Mouse (Mus musculus): ENCODE measurements around the gene Vstm4. TPM values are rescaled to one million over a fixed set of nuclear protein-coding genes. Genes with fewer than 3 reads are reported as not detected.

Vstm4 gene
- polyA plus RNA-seq, 2 experiments = 14.8 to 25.0 TPM

DNA sequence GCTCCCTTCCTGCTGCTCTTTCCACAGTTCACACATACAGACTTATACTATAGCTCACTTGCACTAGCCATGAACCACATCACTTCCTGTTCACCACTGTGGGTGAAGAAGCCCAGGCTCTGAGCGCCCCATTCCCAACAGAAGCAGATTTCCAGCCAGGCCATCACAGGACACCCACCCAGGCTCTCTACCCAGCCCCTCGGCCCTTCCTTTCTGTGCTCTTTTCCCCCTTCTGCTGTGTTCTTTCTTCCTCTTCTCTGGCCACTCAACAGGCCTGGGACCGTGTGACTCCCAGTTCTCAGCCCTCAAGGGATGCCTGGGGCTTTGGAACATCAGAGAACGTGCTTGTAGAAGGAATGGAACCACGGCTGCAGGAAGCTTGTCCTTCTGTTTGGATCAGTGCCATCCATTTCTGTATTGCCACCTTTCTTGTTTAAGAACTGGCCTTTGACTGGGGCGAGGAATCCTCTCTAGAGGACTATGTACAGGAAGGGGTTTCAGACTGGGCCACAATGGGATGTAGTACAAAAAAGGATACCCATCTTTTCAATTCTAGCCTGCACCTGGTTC lies 2.5 kb downstream of the Vstm4 start:
- 72% methylated on average over 6 of the region's 6 CpGs for WGBS
- Histone ChIP-seq H3K4me1 (ENCODE audit: control insufficient read depth, insufficient read depth, low read length) (peaks cover 11% of the 10 kb centered on the region), H3K27ac (replicated peaks; ENCODE audit: low read depth, low read length) (no peak overlapping the region), H3K9ac (ENCODE audit: low read depth, low read length, severe bottlenecking) (no peak overlapping the region), H3K36me3 (ENCODE audit: control insufficient read depth, insufficient read depth, low read length) (no peaks in the 10 kb centered on the region), H3K4me2 (replicated peaks; ENCODE audit: low read depth, low read length, severe bottlenecking) (no peak overlapping the region), H3K9me3 (ENCODE audit: control insufficient read depth, low read length) (no peaks in the 10 kb centered on the region), H3K27me3 (ENCODE audit: control insufficient read depth, insufficient read depth, low read length) (no peaks in the 10 kb centered on the region), H3K4me3 (replicated peaks; ENCODE audit: low read length) (no peak overlapping the region)
- ATAC-seq (ENCODE audit: low FRiP score, low read depth) (no peak), DNase-seq (ENCODE audit: low spot score) (no peak)
- no peak for TF ChIP-seq POLR2A (IDR thresholded peaks at IDR 0.05; ENCODE audit: borderline replicate concordance, extremely low read depth, insufficient read depth, insufficient read length)

DNA sequence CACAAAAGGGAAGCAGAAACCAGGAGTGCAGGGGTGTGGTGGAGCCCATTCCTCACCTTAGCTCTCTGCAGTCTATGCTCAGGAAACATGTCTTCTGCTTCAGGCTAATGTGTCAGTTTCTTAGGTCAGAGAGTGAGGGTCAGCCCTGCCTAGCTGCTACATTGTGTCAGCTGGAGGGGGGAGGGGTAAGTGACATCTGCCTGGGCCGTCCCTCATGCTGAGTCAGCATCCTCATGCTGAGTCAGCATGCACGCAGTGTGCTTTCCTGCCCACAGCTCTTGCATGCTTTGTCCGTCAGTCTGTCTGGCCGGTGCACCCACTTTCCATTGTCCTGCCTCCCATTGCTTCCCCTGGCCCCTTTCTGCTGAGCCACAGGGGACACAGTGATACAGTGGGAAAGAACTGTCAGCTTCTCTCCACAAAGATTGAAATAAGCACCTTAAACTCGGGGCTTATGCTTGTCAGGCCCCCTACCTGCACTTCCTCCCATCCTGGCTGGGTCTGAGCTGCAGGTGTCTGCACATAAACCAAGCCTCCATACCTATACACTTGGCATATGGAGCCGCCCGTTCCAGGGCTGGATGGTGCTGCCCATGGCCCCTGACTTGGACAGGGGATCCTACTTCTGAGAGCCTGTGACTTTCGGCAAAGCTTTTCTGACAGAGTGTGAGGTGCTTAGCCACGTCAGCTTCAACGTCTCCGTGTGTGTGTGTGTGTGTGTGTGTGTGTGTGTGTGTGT lies 3.4 kb downstream of the Vstm4 start:
- Histone ChIP-seq H3K27me3 (ENCODE audit: control insufficient read depth, insufficient read depth, low read length) (no peaks in the 10 kb centered on the region), H3K9me3 (ENCODE audit: control insufficient read depth, low read length) (no peaks in the 10 kb centered on the region), H3K4me1 (ENCODE audit: control insufficient read depth, insufficient read depth, low read length) (peaks cover 11% of the 10 kb centered on the region), H3K4me2 (replicated peaks; ENCODE audit: low read depth, low read length, severe bottlenecking) (no peak overlapping the region), H3K36me3 (ENCODE audit: control insufficient read depth, insufficient read depth, low read length) (no peaks in the 10 kb centered on the region), H3K27ac (replicated peaks; ENCODE audit: low read depth, low read length) (no peak overlapping the region), H3K9ac (ENCODE audit: low read depth, low read length, severe bottlenecking) (no peak overlapping the region), H3K4me3 (replicated peaks; ENCODE audit: low read length) (no peak overlapping the region)
- TF ChIP-seq POLR2A (IDR thresholded peaks at IDR 0.05; ENCODE audit: borderline replicate concordance, extremely low read depth, insufficient read depth, insufficient read length) = no peak
- ATAC-seq (ENCODE audit: low FRiP score, low read depth) = no peak
- WGBS = 69% methylated on average over 11 of the region's 11 CpGs
- DNase-seq (ENCODE audit: low spot score) = no peak

DNA sequence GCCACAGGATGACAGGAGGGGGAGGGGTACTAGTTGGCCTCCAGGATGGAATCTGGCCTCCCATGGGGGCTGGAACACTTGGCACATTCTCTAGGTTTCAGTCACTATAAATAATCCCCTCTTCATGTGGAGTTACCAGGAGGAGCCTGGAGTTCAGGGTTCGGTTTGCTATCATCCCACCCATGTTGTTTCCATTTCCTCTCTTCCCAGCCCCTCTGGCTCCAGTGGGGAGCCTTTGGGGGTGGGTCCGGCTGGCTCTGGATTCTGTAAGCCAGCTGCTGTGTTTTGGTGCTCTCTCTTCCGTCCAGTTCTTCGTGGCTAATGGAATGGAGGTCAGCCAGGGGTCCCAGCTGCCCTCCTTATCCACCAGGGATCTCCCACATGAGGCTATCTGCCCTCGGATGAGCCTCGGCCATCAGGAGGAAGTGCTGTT lies 4.6 kb downstream of the Vstm4 start:
- TF ChIP-seq POLR2A (IDR thresholded peaks at IDR 0.05; ENCODE audit: borderline replicate concordance, extremely low read depth, insufficient read depth, insufficient read length) = no peak
- H3K27me3 ChIP-seq (ENCODE audit: control insufficient read depth, insufficient read depth, low read length) = no peaks in the 10 kb centered on the region
- no peaks in the 10 kb centered on the region for H3K9me3 ChIP-seq (ENCODE audit: control insufficient read depth, low read length)
- peaks cover 11% of the 10 kb centered on the region for H3K4me1 ChIP-seq (ENCODE audit: control insufficient read depth, insufficient read depth, low read length)
- no peaks in the 10 kb centered on the region for H3K36me3 ChIP-seq (ENCODE audit: control insufficient read depth, insufficient read depth, low read length)
- no peak overlapping the region for H3K27ac ChIP-seq (replicated peaks; ENCODE audit: low read depth, low read length)
- no peak overlapping the region for H3K4me2 ChIP-seq (replicated peaks; ENCODE audit: low read depth, low read length, severe bottlenecking)
- H3K4me3 ChIP-seq (replicated peaks; ENCODE audit: low read length) = no peak overlapping the region
- WGBS = 21% methylated on average over 6 of the region's 6 CpGs
- H3K9ac ChIP-seq (ENCODE audit: low read depth, low read length, severe bottlenecking) = no peak overlapping the region
- DNase-seq (ENCODE audit: low spot score) (peak; percentile 76), ATAC-seq (ENCODE audit: low FRiP score, low read depth) (peak; percentile 62)

DNA sequence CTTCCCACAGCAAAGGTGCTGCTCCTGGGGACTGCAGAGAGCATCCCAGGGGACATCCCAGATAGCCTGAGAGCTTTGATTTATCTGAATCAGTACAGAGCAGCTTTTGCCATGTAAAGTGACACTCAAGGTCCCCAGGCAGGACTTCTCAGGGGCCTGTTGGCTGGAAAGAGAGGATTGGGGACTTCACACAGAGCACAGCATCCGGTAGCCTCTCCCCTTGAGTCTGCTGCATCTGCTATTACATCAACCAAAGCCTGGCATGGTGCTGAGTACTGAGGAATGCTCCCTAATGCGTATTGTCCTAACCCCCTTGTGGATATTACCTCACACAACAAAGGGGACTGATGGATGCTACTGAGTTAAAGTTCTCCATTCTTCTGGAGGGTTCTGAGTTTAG lies 5.1 kb downstream of the Vstm4 start:
- DNase-seq (ENCODE audit: low spot score) (no peak), ATAC-seq (ENCODE audit: low FRiP score, low read depth) (no peak)
- Histone ChIP-seq H3K27ac (replicated peaks; ENCODE audit: low read depth, low read length) (no peak overlapping the region), H3K9me3 (ENCODE audit: control insufficient read depth, low read length) (no peaks in the 10 kb centered on the region), H3K4me1 (ENCODE audit: control insufficient read depth, insufficient read depth, low read length) (peaks cover 11% of the 10 kb centered on the region), H3K4me3 (replicated peaks; ENCODE audit: low read length) (no peak overlapping the region), H3K36me3 (ENCODE audit: control insufficient read depth, insufficient read depth, low read length) (no peaks in the 10 kb centered on the region), H3K4me2 (replicated peaks; ENCODE audit: low read depth, low read length, severe bottlenecking) (no peak overlapping the region), H3K9ac (ENCODE audit: low read depth, low read length, severe bottlenecking) (no peak overlapping the region), H3K27me3 (ENCODE audit: control insufficient read depth, insufficient read depth, low read length) (no peaks in the 10 kb centered on the region)
- WGBS = 53% methylated on average over 2 of the region's 2 CpGs
- TF ChIP-seq POLR2A (IDR thresholded peaks at IDR 0.05; ENCODE audit: borderline replicate concordance, extremely low read depth, insufficient read depth, insufficient read length) = no peak

DNA sequence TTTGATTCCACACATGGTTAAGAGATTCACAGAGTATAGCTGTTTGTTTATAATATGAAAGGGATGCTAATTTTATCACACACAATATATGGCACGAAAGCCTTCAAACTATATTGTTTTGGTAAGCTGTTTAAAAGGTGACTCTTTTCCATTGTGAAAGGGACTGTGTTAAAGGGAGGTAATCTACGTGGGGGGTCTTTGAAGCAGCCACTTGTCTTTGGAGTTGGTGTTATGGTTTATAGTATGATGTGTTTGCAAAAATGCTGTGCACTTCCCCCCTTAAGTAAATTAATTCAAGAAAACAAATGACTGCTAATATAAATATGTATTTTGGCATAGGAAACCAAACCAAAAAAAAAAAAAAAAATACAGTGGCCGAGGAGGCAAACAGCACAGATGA lies 8.8 kb downstream of the Vstm4 start:
- Histone ChIP-seq H3K9ac (ENCODE audit: low read depth, low read length, severe bottlenecking) (no peak overlapping the region), H3K4me1 (ENCODE audit: control insufficient read depth, insufficient read depth, low read length) (peaks cover 6% of the 10 kb centered on the region), H3K27ac (replicated peaks; ENCODE audit: low read depth, low read length) (no peak overlapping the region), H3K4me3 (replicated peaks; ENCODE audit: low read length) (no peak overlapping the region), H3K9me3 (ENCODE audit: control insufficient read depth, low read length) (no peaks in the 10 kb centered on the region), H3K36me3 (ENCODE audit: control insufficient read depth, insufficient read depth, low read length) (no peaks in the 10 kb centered on the region), H3K4me2 (replicated peaks; ENCODE audit: low read depth, low read length, severe bottlenecking) (no peak overlapping the region), H3K27me3 (ENCODE audit: control insufficient read depth, insufficient read depth, low read length) (no peaks in the 10 kb centered on the region)
- DNase-seq (ENCODE audit: low spot score) (no peak), ATAC-seq (ENCODE audit: low FRiP score, low read depth) (no peak)
- no peak for TF ChIP-seq POLR2A (IDR thresholded peaks at IDR 0.05; ENCODE audit: borderline replicate concordance, extremely low read depth, insufficient read depth, insufficient read length)
- 81% methylated on average over 3 of the region's 3 CpGs for WGBS
